Mouse (Mus musculus) cerebellum, adult 11-12 months (tissue): ENCODE measurements around the gene Ginm1.
A peak's percentile ranks its signal among the peaks of the same experiment; 100 is the strongest.
"Not testable (repeated sequence)": the region's sequence is repeated elsewhere in the genome, so short reads cannot be mapped to it uniquely, and the experiment has no call there.

Experiments
- DNase-seq: peaks from one replicate; pipeline ENCODE4 v3.0.0; 2022

Ginm1 gene

GRCm38 (mm10) chr10:7802519-7803140 is 10.0 kb upstream of the Ginm1 start:
- DNase-seq = no peak

GRCm38 (mm10) chr10:7801258-7801657 is 8.6 kb upstream of the Ginm1 start:
- no peak for DNase-seq

- no peak for DNase-seq
Measured at GRCm38 (mm10) chr10:7792254-7792750, 322 bp downstream of the Ginm1 start.

GRCm38 (mm10) chr10:7787319-7787718 is 5.3 kb downstream of the Ginm1 start:
- DNase-seq = no peak

- DNase-seq = no peak
Measured at GRCm38 (mm10) chr10:7781214-7781613, 11.4 kb downstream of the Ginm1 start.

- DNase-seq = peak; percentile 85
Measured at GRCm38 (mm10) chr10:7780238-7781176, 12.1 kb downstream of the Ginm1 start.

GRCm38 (mm10) chr10:7779751-7780237 is 12.8 kb downstream of the Ginm1 start:
- DNase-seq = no peak

GRCm38 (mm10) chr10:7778361-7778760 is 14.3 kb downstream of the Ginm1 start:
- DNase-seq = peak; percentile 17

- no peak for DNase-seq
Measured at GRCm38 (mm10) chr10:7775421-7775820, 17.2 kb downstream of the Ginm1 start.

GRCm38 (mm10) chr10:7772769-7773168 is 19.9 kb downstream of the Ginm1 start:
- no peak for DNase-seq

GRCm38 (mm10) chr10:7772346-7772745 is 20.3 kb downstream of the Ginm1 start:
- no peak for DNase-seq

GRCm38 (mm10) chr10:7757544-7757943 is 35.1 kb downstream of the Ginm1 start:
- no peak for DNase-seq

- DNase-seq = no peak
Measured at GRCm38 (mm10) chr10:7748752-7749151, 43.9 kb downstream of the Ginm1 start.

GRCm38 (mm10) chr10:7745528-7745927 is 47.1 kb downstream of the Ginm1 start:
- DNase-seq = not testable (repeated sequence)

GRCm38 (mm10) chr10:7737914-7738313 is 54.7 kb downstream of the Ginm1 start:
- no peak for DNase-seq

GRCm38 (mm10) chr10:7737122-7737521 is 55.5 kb downstream of the Ginm1 start:
- no peak for DNase-seq

GRCm38 (mm10) chr10:7731582-7731981 is 61.0 kb downstream of the Ginm1 start:
- no peak for DNase-seq

- DNase-seq = no peak
Measured at GRCm38 (mm10) chr10:7727011-7727410, 65.6 kb downstream of the Ginm1 start.

- no peak for DNase-seq
Measured at GRCm38 (mm10) chr10:7726501-7726812, 66.2 kb downstream of the Ginm1 start.

GRCm38 (mm10) chr10:7725751-7726500 is 66.7 kb downstream of the Ginm1 start, which contains the start of gene Katna1:
TSS of gene Katna1 (plus strand) at chr10:7726000.
- peak; percentile 86 for DNase-seq
